Mouse (Mus musculus) embryo, embryonic 9.5 days (tissue): ENCODE measurements at regions not wholly inside any gene's neighbourhood (a gene's known extent, or its start where the extent isn't known, plus 50 kb on each side); places are given as distances from the start of the nearest gene placed in this dataset.

Experiments
- DNase-seq: peaks from one replicate; pipeline ENCODE4 v3.0.0-alpha.2; 2017; ENCODE audit errors: extremely low spot score

DNA sequence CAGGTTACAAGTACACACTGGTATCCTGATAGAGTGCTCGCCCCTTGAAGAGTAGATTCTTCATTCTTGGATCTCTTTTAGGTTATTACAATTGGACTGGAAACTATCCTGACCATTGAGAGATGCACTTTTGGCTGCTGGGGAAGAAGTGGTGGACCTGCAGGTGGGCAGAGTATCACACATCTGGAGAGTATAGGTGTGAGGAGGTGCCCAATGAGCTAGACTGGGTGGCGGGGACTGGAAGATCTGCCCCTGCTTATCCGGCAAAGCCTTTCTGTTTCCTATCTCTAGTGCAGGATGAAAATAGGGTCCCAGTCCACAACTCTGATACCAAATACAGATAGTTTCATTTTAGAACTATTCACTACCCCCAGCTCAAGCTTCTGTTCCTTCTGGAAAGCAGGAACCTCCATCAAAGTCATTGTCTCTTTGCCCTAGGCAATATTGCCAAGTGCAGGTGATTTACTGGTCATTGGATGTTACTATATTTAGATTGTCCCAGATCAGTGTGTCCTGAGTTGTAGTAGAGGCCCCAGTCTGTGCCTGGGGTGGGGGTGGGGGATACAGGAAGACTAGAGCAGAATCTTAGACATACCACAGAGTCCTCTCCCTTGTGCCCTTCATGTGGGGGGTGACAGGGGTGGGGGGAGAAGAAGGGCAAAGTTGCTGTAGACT, 62.5 kb upstream of the Ube2e1 start:
- no peak for DNase-seq

DNA sequence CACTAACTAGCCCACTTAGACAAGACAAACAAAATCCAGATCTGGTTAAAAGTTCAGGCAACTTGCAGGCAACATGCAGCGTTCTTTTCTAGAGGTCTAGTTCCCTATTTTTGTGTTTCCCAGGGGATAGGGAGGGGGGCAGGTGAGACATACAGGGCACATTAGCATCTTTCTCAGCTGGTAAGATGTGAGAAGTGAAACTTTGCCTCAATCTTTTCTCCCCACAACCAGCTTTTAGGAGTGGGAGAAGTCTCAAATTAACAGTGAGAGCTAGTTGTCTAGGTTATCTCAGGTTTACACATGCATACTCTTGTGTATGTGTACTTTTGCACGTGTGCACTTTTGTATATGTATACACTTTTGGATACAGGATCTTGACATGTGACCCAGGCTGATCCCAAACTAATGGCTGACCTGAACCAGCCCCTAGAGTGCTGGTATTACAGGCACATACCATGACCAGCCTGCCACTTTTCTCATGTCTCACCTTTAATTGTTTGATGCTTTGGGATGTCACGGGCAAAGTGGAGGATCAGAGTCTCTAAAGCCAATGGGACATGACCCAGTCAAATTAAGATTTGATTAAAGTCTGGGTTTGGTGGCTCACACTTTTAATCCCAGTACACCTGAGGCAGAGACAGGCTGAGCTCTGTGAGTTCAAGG, 60.3 kb upstream of the Ube2e1 start:
- no peak for DNase-seq

DNA sequence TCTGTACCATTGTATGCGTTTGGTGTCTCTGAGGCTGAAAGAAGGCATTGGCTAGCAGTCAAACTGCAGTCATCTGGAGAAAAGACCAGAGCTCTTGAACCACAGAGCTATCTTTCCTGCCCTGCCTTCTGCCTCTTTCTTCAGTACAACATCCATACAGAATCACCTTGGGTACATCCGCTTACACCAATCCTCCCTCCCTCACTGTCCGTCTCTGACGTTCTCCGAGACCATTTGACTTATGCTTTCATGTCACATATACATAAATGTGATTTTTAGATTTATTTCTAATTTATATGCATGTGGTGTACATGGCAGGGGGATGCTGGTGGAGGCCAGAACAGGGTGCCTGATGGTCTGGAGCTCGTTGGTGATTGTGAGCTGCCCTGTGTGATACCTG, 57.7 kb upstream of the Ube2e1 start:
- DNase-seq = no peak

DNA sequence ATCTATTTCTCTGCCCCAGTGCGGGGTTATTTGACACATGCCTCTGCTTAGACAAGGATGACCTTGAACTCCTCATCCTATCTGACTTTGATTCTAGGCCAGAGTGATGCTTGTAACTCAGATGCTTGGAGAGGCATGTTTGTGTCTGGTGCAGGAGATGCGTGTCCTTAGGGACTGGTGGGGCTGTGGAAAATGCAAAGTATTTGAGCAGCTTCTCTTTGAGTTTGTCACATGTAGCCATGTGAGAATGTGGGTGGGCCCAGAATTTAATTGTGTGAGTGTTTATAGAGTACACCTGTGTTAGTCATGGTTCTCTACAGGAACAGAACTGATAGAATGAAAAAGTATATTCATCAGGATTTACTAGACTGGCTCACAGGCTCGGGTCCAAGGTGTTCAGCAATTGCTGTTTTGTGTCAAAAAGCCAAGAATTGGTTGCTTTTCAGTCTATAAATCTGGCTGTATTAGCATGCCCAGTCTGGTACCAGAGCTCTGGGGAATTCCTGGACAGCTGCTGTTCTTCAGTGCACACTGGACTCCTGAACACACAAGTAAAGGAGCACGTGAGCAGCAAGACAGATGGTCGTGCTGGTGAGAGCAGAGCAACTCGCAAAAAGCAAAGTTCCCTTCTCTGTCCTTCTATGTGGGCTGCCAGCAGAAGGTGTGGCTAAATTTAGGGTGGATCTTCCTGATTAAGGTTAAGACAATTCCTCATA, 54.5 kb upstream of the Ube2e1 start:
- DNase-seq = no peak
